Mouse (Mus musculus) liver, embryonic 14.5 days (tissue): Measurements from ENCODE around the gene Tmem170.

Experiments used
- CTCF ChIP-seq: IDR thresholded peaks from 2 replicates; pipeline ENCODE4 v1.5.1; 2016; ENCODE audit warnings: antibody characterized with exemption, low read depth, control low read depth
- EP300 ChIP-seq: IDR thresholded peaks from 2 replicates; pipeline ENCODE4 v1.6.1; 2016; ENCODE audit warnings: antibody characterized with exemption, low read depth

- TF ChIP-seq CTCF = no peak
- no peak for TF ChIP-seq EP300
These were observed 56.5 kb downstream of the Tmem170 start for GRCm38 (mm10) chr8:111820018-111820417.
